Mouse (Mus musculus): ENCODE results near the gene Setd3.

The Setd3 gene

GRCm38 (mm10) chr12:108206641-108207040 is 27.5 kb upstream of the Setd3 start:
- intact Hi-C loops (cut with DNase I): loop anchor here (2.0 to 5.0 kb wide), 2 partner anchors 86 to 286 kb away; no protein-coding TSS in a partner anchor

- intact Hi-C loops (cut with DNase I): loop anchor here (5.0 kb wide), 1 partner anchor 287 kb away; no protein-coding TSS in a partner anchor
Measured at GRCm38 (mm10) chr12:108204978-108205377, 25.9 kb upstream of the Setd3 start.

GRCm38 (mm10) chr12:108203895-108204294 is 24.8 kb upstream of the Setd3 start:
- intact Hi-C loops (cut with DNase I): no loop called here

GRCm38 (mm10) chr12:108200094-108200493 is 21.0 kb upstream of the Setd3 start:
- intact Hi-C loops (cut with DNase I): no loop called here

- intact Hi-C loops (cut with DNase I): no loop called here
Measured at GRCm38 (mm10) chr12:108198447-108198846, 19.3 kb upstream of the Setd3 start.

- intact Hi-C loops (cut with DNase I): no loop called here
Measured at GRCm38 (mm10) chr12:108195761-108196160, 16.6 kb upstream of the Setd3 start.

- intact Hi-C loops (cut with DNase I): no loop called here
Measured at GRCm38 (mm10) chr12:108193878-108194277, 14.8 kb upstream of the Setd3 start.

- intact Hi-C loops (cut with DNase I): no loop called here
Measured at GRCm38 (mm10) chr12:108187541-108188091, 8.5 kb upstream of the Setd3 start.

GRCm38 (mm10) chr12:108181716-108182115 is 2.6 kb upstream of the Setd3 start:
- intact Hi-C loops (cut with DNase I): no loop called here

GRCm38 (mm10) chr12:108179321-108180266 is 480 bp upstream of the Setd3 start, which contains the start of gene Ccnk:
Gene Ccnk (plus strand): TSS chr12:108179579.
- intact Hi-C loops (cut with DNase I): no loop called here

GRCm38 (mm10) chr12:108178331-108179245 is 526 bp downstream of the Setd3 start:
- intact Hi-C loops (cut with DNase I): no loop called here

- intact Hi-C loops (cut with DNase I): no loop called here
Measured at GRCm38 (mm10) chr12:108176366-108176765, 2.7 kb downstream of the Setd3 start.

- intact Hi-C loops (cut with DNase I): no loop called here
Measured at GRCm38 (mm10) chr12:108174606-108175505, 4.3 kb downstream of the Setd3 start.

- intact Hi-C loops (cut with DNase I): no loop called here
Measured at GRCm38 (mm10) chr12:108172639-108173038, 6.5 kb downstream of the Setd3 start.

GRCm38 (mm10) chr12:108171336-108171735 is 7.8 kb downstream of the Setd3 start:
- intact Hi-C loops (cut with DNase I): no loop called here

GRCm38 (mm10) chr12:108170467-108170866 is 8.6 kb downstream of the Setd3 start:
- intact Hi-C loops (cut with DNase I): no loop called here

- intact Hi-C loops (cut with DNase I): no loop called here
Measured at GRCm38 (mm10) chr12:108168909-108169308, 10.2 kb downstream of the Setd3 start.

GRCm38 (mm10) chr12:108163706-108164105 is 15.4 kb downstream of the Setd3 start:
- intact Hi-C loops (cut with DNase I): no loop called here

- intact Hi-C loops (cut with DNase I): no loop called here
Measured at GRCm38 (mm10) chr12:108162036-108162435, 17.1 kb downstream of the Setd3 start.

- intact Hi-C loops (cut with DNase I): no loop called here
Measured at GRCm38 (mm10) chr12:108159863-108160262, 19.3 kb downstream of the Setd3 start.
